Mouse (Mus musculus): Measurements from ENCODE around the gene Sgpl1. TPM values are rescaled to one million over a fixed set of nuclear protein-coding genes. Genes with fewer than 3 reads are reported as not detected.
A peak's percentile ranks its signal among the peaks of the same experiment; 100 is the strongest.
"Not testable (repeated sequence)": the region's sequence is repeated elsewhere in the genome, so short reads cannot be mapped to it uniquely, and the experiment has no call there.

Sgpl1 gene
- total RNA-seq, 2 experiments from 2014 or later = 25.5 to 25.8 TPM

- peak overlapping the region; percentile 96 for H3K27ac ChIP-seq
- DNase-seq (ENCODE audit: low spot score in 2 of 2) = peak; percentile 9 to 21
- TF ChIP-seq CTCF (conservative IDR thresholded peaks at IDR 0.05) = no peak
- peak overlapping the region; percentile 87 for H3K4me3 ChIP-seq
Observed at GRCm38 (mm10) chr10:61146119-61146806, 1.2 kb downstream of the Sgpl1 start.

- Histone ChIP-seq H3K27ac (peak overlapping the region; percentile 96), H3K4me3 (peak overlapping the region; percentile 87)
- no peak for TF ChIP-seq CTCF (conservative IDR thresholded peaks at IDR 0.05)
- no peak for DNase-seq (ENCODE audit: low spot score in 2 of 2)
Observed at GRCm38 (mm10) chr10:61145766-61146118, 1.8 kb downstream of the Sgpl1 start.

GRCm38 (mm10) chr10:61143343-61143742 is 4.2 kb downstream of the Sgpl1 start:
- no peak overlapping the region for H3K4me3 ChIP-seq

GRCm38 (mm10) chr10:61137567-61137966 is 9.9 kb downstream of the Sgpl1 start:
- TF ChIP-seq CTCF (conservative IDR thresholded peaks at IDR 0.05) = no peak
- Histone ChIP-seq H3K27ac (no peak overlapping the region), H3K4me3 (no peak overlapping the region)
- no peak for DNase-seq (ENCODE audit: low spot score in 2 of 2)

More at GRCm38 (mm10) chr10:61143343-61143742, 4.2 kb downstream of the Sgpl1 start:
- no peak for TF ChIP-seq CTCF (conservative IDR thresholded peaks at IDR 0.05)
- DNase-seq (ENCODE audit: low spot score in 2 of 2) = no peak
- H3K27ac ChIP-seq = no peak overlapping the region

- Histone ChIP-seq H3K4me3 (no peak overlapping the region), H3K27ac (no peak overlapping the region)
- no peak for TF ChIP-seq CTCF (conservative IDR thresholded peaks at IDR 0.05)
- no peak for DNase-seq (ENCODE audit: low spot score in 2 of 2)
Observed at GRCm38 (mm10) chr10:61135226-61135839, 12.2 kb downstream of the Sgpl1 start.

GRCm38 (mm10) chr10:61134041-61134440 is 13.5 kb downstream of the Sgpl1 start:
- TF ChIP-seq CTCF (conservative IDR thresholded peaks at IDR 0.05) = no peak
- Histone ChIP-seq H3K27ac (no peak overlapping the region), H3K4me3 (no peak overlapping the region)
- DNase-seq (ENCODE audit: low spot score in 2 of 2) = no peak

GRCm38 (mm10) chr10:61130959-61131358 is 16.5 kb downstream of the Sgpl1 start:
- H3K4me3 ChIP-seq = no peak overlapping the region
- no peak for DNase-seq (ENCODE audit: low spot score in 2 of 2)
- TF ChIP-seq CTCF (conservative IDR thresholded peaks at IDR 0.05) = no peak
- no peak overlapping the region for H3K27ac ChIP-seq

- TF ChIP-seq CTCF (conservative IDR thresholded peaks at IDR 0.05) = no peak
- Histone ChIP-seq H3K4me3 (no peak overlapping the region), H3K27ac (no peak overlapping the region)
- no peak for DNase-seq (ENCODE audit: low spot score in 2 of 2)
Observed at GRCm38 (mm10) chr10:61128701-61129365, 18.7 kb downstream of the Sgpl1 start.

GRCm38 (mm10) chr10:61124462-61124861 is 23.0 kb downstream of the Sgpl1 start:
- Histone ChIP-seq H3K27ac (no peak overlapping the region), H3K4me3 (no peak overlapping the region)
- no peak for DNase-seq (ENCODE audit: low spot score in 2 of 2)
- TF ChIP-seq CTCF (conservative IDR thresholded peaks at IDR 0.05) = no peak

- TF ChIP-seq CTCF (conservative IDR thresholded peaks at IDR 0.05) = no peak
- no peak overlapping the region for H3K4me3 ChIP-seq
- DNase-seq (ENCODE audit: low spot score in 2 of 2) = no peak
- H3K27ac ChIP-seq = no peak overlapping the region
Observed at GRCm38 (mm10) chr10:61123276-61123913, 24.1 kb downstream of the Sgpl1 start.

- DNase-seq (ENCODE audit: low spot score in 2 of 2); H3K4me3 ChIP-seq; H3K27ac ChIP-seq: not testable (repeated sequence)
Observed at GRCm38 (mm10) chr10:61121732-61122131, 25.8 kb downstream of the Sgpl1 start.

- TF ChIP-seq CTCF (conservative IDR thresholded peaks at IDR 0.05) = no peak
- Histone ChIP-seq H3K27ac (no peak overlapping the region), H3K4me3 (no peak overlapping the region)
- no peak for DNase-seq (ENCODE audit: low spot score in 2 of 2)
Observed at GRCm38 (mm10) chr10:61114246-61114720, 33.2 kb downstream of the Sgpl1 start.

GRCm38 (mm10) chr10:61103564-61104114 is 43.9 kb downstream of the Sgpl1 start:
- no peak for TF ChIP-seq CTCF (conservative IDR thresholded peaks at IDR 0.05)
- no peak overlapping the region for H3K4me3 ChIP-seq
- H3K27ac ChIP-seq = no peak overlapping the region
- no peak for DNase-seq (ENCODE audit: low spot score in 2 of 2)

Data from layer of hippocampus, adult 2 months (tissue).